Mouse (Mus musculus): Measurements from ENCODE around the gene Ncbp2. TPM values are rescaled to one million over a fixed set of nuclear protein-coding genes. Genes with fewer than 3 reads are reported as not detected.

Gene Ncbp2
- 107 and 112 TPM in 2 replicates for polyA plus RNA-seq (2015; fragmentation: Nextera tagmentation; extraction: Ambion mirVana)

- 0% methylated on average over 52 of the region's 55 CpGs for WGBS
- peaks cover 33% of the 10 kb centered on the region for H3K36me3 ChIP-seq
- no peaks in the 10 kb centered on the region for H3K9me3 ChIP-seq
- ATAC-seq (ENCODE audit: low FRiP score), result peak; percentile 91
- peak within 1 kb of the TSS; percentile 91 for H3K4me3 ChIP-seq
- H3K4me2 ChIP-seq, result peak within 1 kb of the TSS; percentile 96
- H3K9ac ChIP-seq, result peak within 1 kb of the TSS; percentile 93
- peaks cover 56% of the 10 kb centered on the region for H3K4me1 ChIP-seq (replicated peaks)
- no peaks in the 10 kb centered on the region for H3K27me3 ChIP-seq
- peak within 1 kb of the TSS; percentile 93 for H3K27ac ChIP-seq
Observed at GRCm38 (mm10) chr16:31948345-31948774, at the start of gene Ncbp2, which contains the start of gene 0610012G03Rik. Gene Ncbp2 (plus strand): TSS chr16:31948513. Gene 0610012G03Rik (minus strand): TSS chr16:31948494.

GRCm38 (mm10) chr16:31898546-31899326 is 49.6 kb upstream of the Ncbp2 start:
- Histone ChIP-seq H3K27me3 (no peaks in the 10 kb centered on the region), H3K4me2 (no peak overlapping the region), H3K4me3 (no peak overlapping the region), H3K36me3 (no peaks in the 10 kb centered on the region), H3K9ac (no peak overlapping the region), H3K27ac (peak overlapping the region; percentile 66), H3K9me3 (no peaks in the 10 kb centered on the region), H3K4me1 (replicated peaks) (peaks cover 28% of the 10 kb centered on the region)
- WGBS, result 69% methylated on average over 18 of the region's 18 CpGs
- ATAC-seq (ENCODE audit: low FRiP score), result peak; percentile 80

- 0 out of 2 replicates have a peak, but pooled peaks cover 4% of the 10 kb centered on the region for H3K27me3 ChIP-seq
- H3K4me1 ChIP-seq (replicated peaks), result peaks cover 41% of the 10 kb centered on the region
- H3K9ac ChIP-seq, result no peak overlapping the region
- WGBS, result 94% methylated on average over 1 of the region's 1 CpGs
- no peak overlapping the region for H3K4me2 ChIP-seq
- no peak overlapping the region for H3K27ac ChIP-seq
- ATAC-seq (ENCODE audit: low FRiP score), result no peak
- H3K4me3 ChIP-seq, result no peak overlapping the region
- H3K9me3 ChIP-seq, result no peaks in the 10 kb centered on the region
- no peaks in the 10 kb centered on the region for H3K36me3 ChIP-seq
Observed at GRCm38 (mm10) chr16:31901886-31902285, 46.4 kb upstream of the Ncbp2 start.

- Histone ChIP-seq H3K36me3 (no peaks in the 10 kb centered on the region), H3K9ac (no peak overlapping the region), H3K4me3 (no peak overlapping the region), H3K9me3 (no peaks in the 10 kb centered on the region), H3K4me2 (no peak overlapping the region), H3K27me3 (0 out of 2 replicates have a peak, but pooled peaks cover 4% of the 10 kb centered on the region), H3K27ac (no peak overlapping the region), H3K4me1 (replicated peaks) (peaks cover 29% of the 10 kb centered on the region)
- no peak for ATAC-seq (ENCODE audit: low FRiP score)
- 93% methylated on average over 8 of the region's 8 CpGs for WGBS
Observed at GRCm38 (mm10) chr16:31903239-31903638, 45.1 kb upstream of the Ncbp2 start.

GRCm38 (mm10) chr16:31905331-31905730 is 43.0 kb upstream of the Ncbp2 start:
- H3K27me3 ChIP-seq, result 0 out of 2 replicates have a peak, but pooled peaks cover 4% of the 10 kb centered on the region
- no peak for ATAC-seq (ENCODE audit: low FRiP score)
- H3K9me3 ChIP-seq, result no peaks in the 10 kb centered on the region
- H3K4me1 ChIP-seq (replicated peaks), result peaks cover 17% of the 10 kb centered on the region
- no peaks in the 10 kb centered on the region for H3K36me3 ChIP-seq
- H3K9ac ChIP-seq, result no peak overlapping the region
- H3K4me2 ChIP-seq, result no peak overlapping the region
- no peak overlapping the region for H3K4me3 ChIP-seq
- 81% methylated on average over 4 of the region's 4 CpGs for WGBS
- H3K27ac ChIP-seq, result no peak overlapping the region

GRCm38 (mm10) chr16:31905891-31906825 is 42.2 kb upstream of the Ncbp2 start:
- H3K27me3 ChIP-seq, result 0 out of 2 replicates have a peak, but pooled peaks cover 4% of the 10 kb centered on the region
- H3K36me3 ChIP-seq, result no peaks in the 10 kb centered on the region
- H3K4me3 ChIP-seq, result no peak overlapping the region
- H3K9me3 ChIP-seq, result no peaks in the 10 kb centered on the region
- peak overlapping the region; percentile 19; the same call in 1 of the 2 replicates for H3K9ac ChIP-seq
- WGBS, result 45% methylated on average over 20 of the region's 20 CpGs
- peaks cover 17% of the 10 kb centered on the region for H3K4me1 ChIP-seq (replicated peaks)
- H3K27ac ChIP-seq, result peak overlapping the region; percentile 44; the same call in 1 of the 2 replicates
- ATAC-seq (ENCODE audit: low FRiP score), result peak; percentile 44; the same call in 1 of the 2 replicates
- H3K4me2 ChIP-seq, result peak overlapping the region; percentile 46

GRCm38 (mm10) chr16:31906896-31907295 is 41.4 kb upstream of the Ncbp2 start:
- ATAC-seq (ENCODE audit: low FRiP score), result peak; percentile 58; the same call in 1 of the 2 replicates
- Histone ChIP-seq H3K9ac (peak overlapping the region; percentile 19; the same call in 1 of the 2 replicates), H3K27ac (peak overlapping the region; percentile 44; the same call in 1 of the 2 replicates), H3K36me3 (no peaks in the 10 kb centered on the region), H3K9me3 (no peaks in the 10 kb centered on the region), H3K4me2 (peak overlapping the region; percentile 46), H3K4me3 (no peak overlapping the region), H3K27me3 (0 out of 2 replicates have a peak, but pooled peaks cover 4% of the 10 kb centered on the region), H3K4me1 (replicated peaks) (peaks cover 17% of the 10 kb centered on the region)
- WGBS, result 15% methylated on average over 9 of the region's 9 CpGs

- H3K4me1 ChIP-seq (replicated peaks), result peaks cover 17% of the 10 kb centered on the region
- H3K27ac ChIP-seq, result no peak overlapping the region
- no peaks in the 10 kb centered on the region for H3K36me3 ChIP-seq
- no peak for ATAC-seq (ENCODE audit: low FRiP score)
- H3K27me3 ChIP-seq, result 0 out of 2 replicates have a peak, but pooled peaks cover 4% of the 10 kb centered on the region
- no peak overlapping the region for H3K4me2 ChIP-seq
- no peak overlapping the region for H3K9ac ChIP-seq
- H3K9me3 ChIP-seq, result no peaks in the 10 kb centered on the region
- no peak overlapping the region for H3K4me3 ChIP-seq
- 62% methylated on average over 11 of the region's 11 CpGs for WGBS
Observed at GRCm38 (mm10) chr16:31908959-31909358, 39.4 kb upstream of the Ncbp2 start.

GRCm38 (mm10) chr16:31910281-31910847 is 37.9 kb upstream of the Ncbp2 start:
- Histone ChIP-seq H3K36me3 (no peaks in the 10 kb centered on the region), H3K27me3 (0 out of 2 replicates have a peak, but pooled peaks cover 1% of the 10 kb centered on the region), H3K4me3 (no peak overlapping the region), H3K4me1 (replicated peaks) (peaks cover 17% of the 10 kb centered on the region), H3K9ac (no peak overlapping the region), H3K9me3 (no peaks in the 10 kb centered on the region), H3K27ac (no peak overlapping the region), H3K4me2 (no peak overlapping the region)
- ATAC-seq (ENCODE audit: low FRiP score), result no peak
- WGBS, result 76% methylated on average over 10 of the region's 10 CpGs

- Histone ChIP-seq H3K36me3 (no peaks in the 10 kb centered on the region), H3K4me1 (replicated peaks) (peaks cover 4% of the 10 kb centered on the region; the same call in 1 of the 2 replicates), H3K9me3 (no peaks in the 10 kb centered on the region), H3K9ac (peak overlapping the region; percentile 55; the same call in 1 of the 2 replicates), H3K27ac (no peak overlapping the region), H3K27me3 (no peaks in the 10 kb centered on the region), H3K4me2 (no peak overlapping the region), H3K4me3 (no peak overlapping the region)
- WGBS, result 70% methylated on average over 11 of the region's 11 CpGs
- no peak for ATAC-seq (ENCODE audit: low FRiP score)
Observed at GRCm38 (mm10) chr16:31917776-31918175, 30.5 kb upstream of the Ncbp2 start.

GRCm38 (mm10) chr16:31918248-31918724 is 30.0 kb upstream of the Ncbp2 start:
- Histone ChIP-seq H3K9ac (peak overlapping the region; percentile 55), H3K27ac (no peak overlapping the region), H3K9me3 (no peaks in the 10 kb centered on the region), H3K4me1 (replicated peaks) (peaks cover 4% of the 10 kb centered on the region; the same call in 1 of the 2 replicates), H3K36me3 (no peaks in the 10 kb centered on the region), H3K4me3 (no peak overlapping the region), H3K4me2 (peak overlapping the region; percentile 39), H3K27me3 (no peaks in the 10 kb centered on the region)
- 2% methylated on average over 14 of the region's 14 CpGs for WGBS
- ATAC-seq (ENCODE audit: low FRiP score), result peak; percentile 36; the same call in 1 of the 2 replicates
